Mouse (Mus musculus): ENCODE data around the gene P2rx1. TPM values are rescaled to one million over a fixed set of nuclear protein-coding genes. Genes with fewer than 3 reads are reported as not detected.

P2rx1 gene
- polyA plus RNA-seq, 1 experiment from 2014 or later = 2.3 TPM

GRCm38 (mm10) chr11:73024236-73024904, 25.5 kb downstream of the P2rx1 start:
- WGBS = 48% methylated on average over 7 of the region's 7 CpGs
- Histone ChIP-seq H3K9me3 (no peaks in the 10 kb centered on the region), H3K4me2 (no peak overlapping the region), H3K27ac (replicated peaks) (no peak overlapping the region), H3K36me3 (no peaks in the 10 kb centered on the region), H3K4me1 (peaks cover 42% of the 10 kb centered on the region), H3K4me3 (no peak overlapping the region), H3K27me3 (replicated peaks) (peaks cover 33% of the 10 kb centered on the region), H3K9ac (peak overlapping the region; percentile 11; the same call in 1 of the 2 replicates)
- no peak for ATAC-seq (ENCODE audit: extremely low read depth, insufficient number of reproducible peaks, low FRiP score, low TSS enrichment)

DNA sequence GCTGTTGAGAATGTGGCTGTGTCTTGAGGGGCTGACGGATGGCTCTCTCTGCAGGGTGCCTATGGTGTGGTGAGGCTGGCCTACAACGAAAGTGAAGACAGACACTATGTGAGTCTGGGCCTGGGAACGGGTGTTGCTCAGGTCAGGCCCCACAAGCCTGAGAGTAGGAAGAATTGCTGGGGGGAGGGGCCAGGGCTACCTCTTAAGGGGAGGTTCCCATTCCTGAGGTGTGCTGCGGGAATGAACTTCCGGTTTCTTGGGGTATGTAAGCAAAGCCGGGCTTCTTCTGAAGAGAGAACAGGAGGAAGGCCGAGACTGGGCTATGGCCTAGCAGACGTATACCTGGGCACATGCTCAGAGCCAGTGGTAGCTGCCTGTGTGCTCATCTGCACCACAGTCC, 28.1 kb downstream of the P2rx1 start:
- Histone ChIP-seq H3K27ac (replicated peaks) (no peak overlapping the region), H3K9me3 (no peaks in the 10 kb centered on the region), H3K4me1 (peaks cover 45% of the 10 kb centered on the region), H3K4me3 (no peak overlapping the region), H3K36me3 (no peaks in the 10 kb centered on the region), H3K9ac (peak overlapping the region; percentile 30; the same call in 1 of the 2 replicates), H3K4me2 (no peak overlapping the region), H3K27me3 (replicated peaks) (peaks cover 10% of the 10 kb centered on the region)
- no peak for ATAC-seq (ENCODE audit: extremely low read depth, insufficient number of reproducible peaks, low FRiP score, low TSS enrichment)
- WGBS = 44% methylated on average over 8 of the region's 8 CpGs

- H3K36me3 ChIP-seq = no peaks in the 10 kb centered on the region
- peak overlapping the region; percentile 43 for H3K4me3 ChIP-seq
- H3K4me1 ChIP-seq = peaks cover 22% of the 10 kb centered on the region
- peak overlapping the region; percentile 76 for H3K4me2 ChIP-seq
- H3K9ac ChIP-seq = peak overlapping the region; percentile 76
- H3K27ac ChIP-seq (replicated peaks) = peak overlapping the region; percentile 25; the same call in 1 of the 2 replicates
- ATAC-seq (ENCODE audit: extremely low read depth, insufficient number of reproducible peaks, low FRiP score, low TSS enrichment) = peak; percentile 74
- no peaks in the 10 kb centered on the region for H3K9me3 ChIP-seq
- WGBS = 21% methylated on average over 20 of the region's 20 CpGs
- peaks cover 11% of the 10 kb centered on the region; the same call in 1 of the 2 replicates for H3K27me3 ChIP-seq (replicated peaks)
These were observed 32.1 kb downstream of the P2rx1 start for GRCm38 (mm10) chr11:73030821-73031498.

DNA sequence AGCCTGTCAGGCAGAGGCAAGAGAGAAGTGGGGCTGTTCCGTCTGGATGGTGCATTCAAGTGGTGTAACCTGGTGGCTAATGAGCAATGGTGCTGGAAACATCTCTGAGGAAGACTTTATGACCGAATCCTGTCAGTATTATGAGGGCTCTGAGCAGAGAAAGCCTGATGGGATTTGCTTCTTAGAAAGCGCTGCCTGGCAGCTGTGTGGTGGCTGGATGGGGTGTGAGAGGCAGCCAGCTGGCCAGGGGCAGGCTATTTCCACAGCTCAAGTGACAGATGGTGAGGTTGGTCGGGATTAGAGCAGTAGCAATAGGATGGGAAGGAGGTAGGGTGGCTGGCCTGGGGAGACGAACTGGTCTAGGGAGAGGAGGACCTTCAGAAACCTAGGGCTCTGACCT, 32.6 kb downstream of the P2rx1 start:
- Histone ChIP-seq H3K27ac (replicated peaks) (no peak overlapping the region), H3K27me3 (replicated peaks) (peaks cover 8% of the 10 kb centered on the region; the same call in 1 of the 2 replicates), H3K9ac (peak overlapping the region; percentile 76; the same call in 1 of the 2 replicates), H3K9me3 (no peaks in the 10 kb centered on the region), H3K4me3 (no peak overlapping the region), H3K36me3 (no peaks in the 10 kb centered on the region), H3K4me1 (peaks cover 24% of the 10 kb centered on the region), H3K4me2 (peak overlapping the region; percentile 76)
- 70% methylated on average over 5 of the region's 5 CpGs for WGBS
- ATAC-seq (ENCODE audit: extremely low read depth, insufficient number of reproducible peaks, low FRiP score, low TSS enrichment) = no peak

DNA sequence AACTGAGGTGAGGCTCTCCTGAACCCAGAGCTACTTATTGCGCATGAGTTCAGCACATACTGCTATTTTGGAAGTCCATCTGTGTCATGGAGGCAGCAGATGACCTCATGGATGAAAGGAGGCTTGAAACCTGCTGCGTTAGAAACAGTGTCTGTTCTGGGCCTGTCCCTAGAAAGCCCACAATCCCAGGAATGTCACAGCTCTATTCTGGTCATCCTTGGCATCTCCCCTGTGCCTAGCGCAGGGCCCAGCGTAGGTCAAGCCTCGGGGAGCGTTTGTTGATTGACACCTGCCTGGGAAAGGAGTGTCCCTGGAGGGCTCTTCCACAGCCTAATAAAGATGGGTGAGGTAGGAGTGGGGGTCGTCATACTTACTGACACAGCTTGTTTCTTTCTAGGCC, 37.2 kb downstream of the P2rx1 start:
- Histone ChIP-seq H3K36me3 (no peaks in the 10 kb centered on the region), H3K27me3 (replicated peaks) (peaks cover 8% of the 10 kb centered on the region; the same call in 1 of the 2 replicates)
- WGBS = 48% methylated on average over 7 of the region's 7 CpGs

DNA sequence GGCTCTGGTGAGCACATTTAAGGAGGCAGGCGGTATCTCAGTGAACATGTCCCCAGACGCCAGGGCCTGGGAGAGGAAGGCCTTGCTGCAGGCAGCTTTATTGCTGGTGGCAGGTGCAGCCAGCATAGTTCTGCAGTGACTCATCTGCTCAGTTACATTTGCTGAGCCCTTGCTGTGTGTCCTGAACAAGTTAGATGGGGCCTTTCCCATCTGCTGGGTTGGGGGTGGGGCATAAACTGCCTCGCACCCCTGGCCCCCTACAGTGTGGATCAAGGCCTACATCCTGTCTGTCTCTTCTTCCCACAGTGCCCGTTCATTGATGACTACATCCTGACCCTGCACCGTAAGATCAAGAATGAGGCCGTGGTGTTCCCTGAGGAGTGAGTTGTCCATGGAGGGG, 38.0 kb downstream of the P2rx1 start:
- WGBS = 44% methylated on average over 6 of the region's 6 CpGs

More for the DNA sequence above, 37.2 kb downstream of the P2rx1 start:
- no peak overlapping the region for H3K4me2 ChIP-seq
- no peak overlapping the region; the same call in 1 of the 2 replicates for H3K27ac ChIP-seq (replicated peaks)
- H3K9me3 ChIP-seq = no peaks in the 10 kb centered on the region
- peak overlapping the region; percentile 14; the same call in 1 of the 2 replicates for H3K9ac ChIP-seq
- no peak for ATAC-seq (ENCODE audit: extremely low read depth, insufficient number of reproducible peaks, low FRiP score, low TSS enrichment)
- H3K4me3 ChIP-seq = no peak overlapping the region
- H3K4me1 ChIP-seq = peaks cover 20% of the 10 kb centered on the region

GRCm38 (mm10) chr11:73037691-73038090, 38.8 kb downstream of the P2rx1 start:
- Histone ChIP-seq H3K4me2 (no peak overlapping the region), H3K27ac (replicated peaks) (no peak overlapping the region), H3K9ac (no peak overlapping the region), H3K4me3 (no peak overlapping the region), H3K36me3 (no peaks in the 10 kb centered on the region), H3K4me1 (peaks cover 16% of the 10 kb centered on the region), H3K9me3 (no peaks in the 10 kb centered on the region), H3K27me3 (replicated peaks) (0 out of 2 replicates have a peak, but pooled peaks cover 3% of the 10 kb centered on the region)
- ATAC-seq (ENCODE audit: extremely low read depth, insufficient number of reproducible peaks, low FRiP score, low TSS enrichment) = no peak
- 76% methylated on average over 3 of the region's 3 CpGs for WGBS

More for the DNA sequence above, 38.0 kb downstream of the P2rx1 start:
- Histone ChIP-seq H3K9me3 (no peaks in the 10 kb centered on the region), H3K36me3 (no peaks in the 10 kb centered on the region), H3K27ac (replicated peaks) (no peak overlapping the region), H3K27me3 (replicated peaks) (peaks cover 6% of the 10 kb centered on the region; the same call in 1 of the 2 replicates), H3K4me3 (no peak overlapping the region), H3K4me1 (peaks cover 16% of the 10 kb centered on the region), H3K4me2 (no peak overlapping the region), H3K9ac (peak overlapping the region; percentile 37; the same call in 1 of the 2 replicates)
- ATAC-seq (ENCODE audit: extremely low read depth, insufficient number of reproducible peaks, low FRiP score, low TSS enrichment) = peak; percentile 12; the same call in 1 of the 2 replicates

DNA sequence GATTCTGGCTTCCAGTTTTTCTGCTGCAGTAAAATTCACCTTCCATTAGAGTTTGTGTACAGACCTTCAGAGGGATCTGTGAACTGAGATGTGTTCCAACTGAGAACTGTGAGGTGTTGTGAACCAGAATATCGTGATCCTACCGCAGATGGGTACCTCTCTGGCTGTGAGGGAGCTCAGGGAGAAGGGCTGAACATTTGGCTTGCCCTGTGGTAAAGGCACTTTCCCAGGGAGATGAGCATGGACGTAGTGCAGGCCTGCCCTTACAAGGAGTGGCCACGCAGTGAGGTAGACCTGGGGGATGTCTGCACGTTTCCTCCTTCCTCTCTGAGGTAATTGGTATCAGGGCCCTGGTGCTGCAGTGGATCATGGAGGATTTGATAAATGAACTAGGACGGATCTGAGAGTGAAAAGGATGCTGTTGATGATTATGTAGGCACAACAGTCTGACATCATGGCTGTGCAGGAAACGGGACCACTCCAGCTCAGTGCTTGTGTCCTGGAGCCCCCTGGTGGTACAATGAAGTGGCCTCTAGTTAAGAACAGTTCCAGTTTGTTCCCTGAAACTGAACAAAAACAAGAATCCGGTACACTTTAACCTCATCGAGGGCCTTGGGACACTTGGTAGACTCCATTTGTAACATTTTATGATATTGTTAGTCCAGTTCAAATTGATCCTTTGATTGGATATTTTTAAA, 40.3 kb downstream of the P2rx1 start:
- Histone ChIP-seq H3K27ac (replicated peaks) (no peak overlapping the region), H3K4me1 (peaks cover 16% of the 10 kb centered on the region), H3K27me3 (replicated peaks) (no peaks in the 10 kb centered on the region), H3K9ac (no peak overlapping the region), H3K9me3 (no peaks in the 10 kb centered on the region), H3K4me2 (no peak overlapping the region), H3K4me3 (no peak overlapping the region), H3K36me3 (no peaks in the 10 kb centered on the region)
- WGBS = 54% methylated on average over 9 of the region's 9 CpGs
- no peak for ATAC-seq (ENCODE audit: extremely low read depth, insufficient number of reproducible peaks, low FRiP score, low TSS enrichment)

GRCm38 (mm10) chr11:73044229-73044755, 45.4 kb downstream of the P2rx1 start:
- Histone ChIP-seq H3K4me1 (peaks cover 15% of the 10 kb centered on the region), H3K27ac (replicated peaks) (no peak overlapping the region), H3K4me3 (no peak overlapping the region), H3K9me3 (no peaks in the 10 kb centered on the region), H3K36me3 (no peaks in the 10 kb centered on the region), H3K9ac (no peak overlapping the region), H3K27me3 (replicated peaks) (no peaks in the 10 kb centered on the region), H3K4me2 (no peak overlapping the region)
- no peak for ATAC-seq (ENCODE audit: extremely low read depth, insufficient number of reproducible peaks, low FRiP score, low TSS enrichment)
- 37% methylated on average over 6 of the region's 6 CpGs for WGBS

DNA sequence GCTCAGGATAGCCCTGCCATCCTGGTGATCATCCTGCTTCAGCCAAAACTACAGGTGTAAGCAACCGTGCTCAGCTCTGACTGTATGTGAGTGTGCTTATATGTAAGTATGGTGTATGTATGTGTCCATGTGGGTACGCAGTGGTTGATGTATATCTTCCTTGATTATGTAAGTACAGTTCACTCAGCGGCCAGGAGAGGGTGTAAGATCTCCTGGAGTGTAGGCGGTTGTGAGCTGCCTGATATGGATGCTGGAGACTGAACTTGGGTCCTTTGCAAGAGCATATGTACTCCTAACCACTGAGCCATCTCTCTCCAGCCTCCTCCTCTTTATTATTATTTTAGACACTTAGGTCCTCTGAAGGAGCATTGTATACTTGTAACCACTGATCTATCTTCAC, 45.9 kb downstream of the P2rx1 start:
- Histone ChIP-seq H3K36me3 (peaks cover 1% of the 10 kb centered on the region), H3K4me2 (no peak overlapping the region), H3K4me3 (no peak overlapping the region), H3K27me3 (replicated peaks) (no peaks in the 10 kb centered on the region), H3K9me3 (no peaks in the 10 kb centered on the region), H3K4me1 (peaks cover 19% of the 10 kb centered on the region), H3K27ac (replicated peaks) (no peak overlapping the region), H3K9ac (no peak overlapping the region)
- WGBS = 66% methylated on average over 4 of the region's 4 CpGs
- ATAC-seq (ENCODE audit: extremely low read depth, insufficient number of reproducible peaks, low FRiP score, low TSS enrichment) = no peak

- Histone ChIP-seq H3K4me1 (peaks cover 24% of the 10 kb centered on the region), H3K27ac (replicated peaks) (peak within 1 kb of the TSS; percentile 94), H3K36me3 (peaks cover 28% of the 10 kb centered on the region), H3K9me3 (no peaks in the 10 kb centered on the region), H3K4me2 (peak within 1 kb of the TSS; percentile 93), H3K4me3 (peak within 1 kb of the TSS; percentile 96), H3K9ac (peak within 1 kb of the TSS; percentile 98), H3K27me3 (replicated peaks) (no peaks in the 10 kb centered on the region)
- WGBS = under 1% methylated on average over 39 of the region's 39 CpGs
- peak; percentile 86 for ATAC-seq (ENCODE audit: extremely low read depth, insufficient number of reproducible peaks, low FRiP score, low TSS enrichment)
These were observed 48.7 kb downstream of the P2rx1 start, which contains the start of gene Ncbp3 for GRCm38 (mm10) chr11:73047542-73047996. Gene Ncbp3, plus strand, starts transcription at chr11:73047783.

All from heart, embryonic 13.5 days (tissue).